Comparison of ENCODE assay signal across 9 mouse cellular contexts in genomic region chr3:88087688-88088087, GRCm38 (mm10). TPM values are rescaled to one million over a fixed set of nuclear protein-coding genes. Genes with fewer than 3 reads are reported as not detected.
DNase-seq lines count a peak whose midpoint lies in the region; ATAC-seq and TF ChIP-seq lines count a peak whose summit lies in the region.
"Had no signal": no experiment of that assay in that cellular context is flagged by ENCODE, and none has a peak within 500 bp of the region (broad histone marks: within the 10 kb centered on the region; RNA-seq: fewer than 3 reads in every experiment).

No protein-coding gene starts in this region.

- TF ChIP-seq CTCF in cerebellum, adult 2 months (IDR thresholded peaks at IDR 0.05; ENCODE audit: borderline replicate concordance, insufficient read depth, low read depth, low read length), result peak; percentile 76
- peak; percentile 67 for TF ChIP-seq CTCF in cortical plate, adult 2 months (IDR thresholded peaks at IDR 0.05; ENCODE audit: extremely low read depth, insufficient read depth, low read length)

- H3K36me3 ChIP-seq in midbrain, embryonic 14.5 days (ENCODE audit: control insufficient read depth, insufficient read depth, low read length), result peaks cover 10% of the 10 kb centered on the region; the same call in 1 of the 2 replicates
- no peaks in the 10 kb centered on the region for H3K36me3 ChIP-seq in midbrain, embryonic 16.5 days (ENCODE audit: control insufficient read depth, insufficient read depth, low read length)

- no peaks in the 10 kb centered on the region for H3K9me3 ChIP-seq in midbrain, embryonic 14.5 days (ENCODE audit: control insufficient read depth, low read length)
- no peaks in the 10 kb centered on the region for H3K9me3 ChIP-seq in midbrain, embryonic 16.5 days (replicated peaks; ENCODE audit: control insufficient read depth, low read length, poor library complexity, severe bottlenecking)

- no peak for TF ChIP-seq POLR2A in cerebellum, adult 2 months (IDR thresholded peaks at IDR 0.05; ENCODE audit: borderline replicate concordance, insufficient read depth, low read length)
- no peak for TF ChIP-seq POLR2A in cortical plate, adult 2 months (IDR thresholded peaks at IDR 0.05; ENCODE audit: extremely low read depth, insufficient read depth, low read length)

- no peak overlapping the region for H3K27ac ChIP-seq in cerebellum, adult 2 months (ENCODE audit: insufficient read depth, low read length)
- H3K27ac ChIP-seq in midbrain, embryonic 14.5 days (replicated peaks; ENCODE audit: low read depth, low read length), result no peak overlapping the region
- no peak overlapping the region for H3K27ac ChIP-seq in midbrain, embryonic 16.5 days (ENCODE audit: low read length)
- H3K27ac ChIP-seq in cortical plate, adult 2 months (ENCODE audit: insufficient read depth, low read length), result no peak overlapping the region

- H3K9ac ChIP-seq in midbrain, embryonic 14.5 days (replicated peaks; ENCODE audit: low read length), result no peak overlapping the region
- H3K9ac ChIP-seq in midbrain, embryonic 16.5 days (ENCODE audit: low read depth, low read length), result no peak overlapping the region

- ATAC-seq in midbrain, embryonic 14.5 days (ENCODE audit: low FRiP score, low TSS enrichment), result no peak
- ATAC-seq in midbrain, embryonic 16.5 days, result no peak

- no peaks in the 10 kb centered on the region for H3K27me3 ChIP-seq in cerebellum, adult 2 months (ENCODE audit: control insufficient read depth, insufficient read depth, low read length)
- H3K27me3 ChIP-seq in midbrain, embryonic 14.5 days (ENCODE audit: control insufficient read depth, insufficient read depth, low read length), result no peaks in the 10 kb centered on the region
- H3K27me3 ChIP-seq in midbrain, embryonic 16.5 days (ENCODE audit: control insufficient read depth, insufficient read depth, low read depth, low read length), result no peaks in the 10 kb centered on the region

- no peak overlapping the region for H3K4me2 ChIP-seq in midbrain, embryonic 14.5 days (ENCODE audit: low read length)
- no peak overlapping the region for H3K4me2 ChIP-seq in midbrain, embryonic 16.5 days (ENCODE audit: low read length)

- H3K4me1 ChIP-seq in cerebellum, adult 2 months (ENCODE audit: control insufficient read depth, insufficient read depth, low read length), result no peaks in the 10 kb centered on the region
- H3K4me1 ChIP-seq in midbrain, embryonic 14.5 days (ENCODE audit: control insufficient read depth, insufficient read depth, low read length), result no peaks in the 10 kb centered on the region
- H3K4me1 ChIP-seq in midbrain, embryonic 16.5 days (ENCODE audit: control insufficient read depth, insufficient read depth, low read length), result no peaks in the 10 kb centered on the region
- no peaks in the 10 kb centered on the region for H3K4me1 ChIP-seq in cortical plate, adult 2 months (ENCODE audit: control insufficient read depth, insufficient read depth, low read length)

- peak; percentile 40 to 51 for DNase-seq in cerebellum, adult 2 months
- no peak for DNase-seq in cerebellum, adult 11-12 months
- DNase-seq in midbrain, embryonic 14.5 days, result peak; percentile 63
- peak; percentile 27 to 46 for DNase-seq in natural killer cell, adult 2 months (ENCODE audit: low spot score in 2 of 2)
- no peak for DNase-seq in gastrocnemius, adult 8-10 months (ENCODE audit: low spot score in 2 of 2)
- DNase-seq in ovary, postnatal 36 days (ENCODE audit: low spot score), result no peak

- WGBS in cerebellum, adult 2 months, result 89% methylated on average over 1 of the region's 1 CpGs
- 61% methylated on average over 1 of the region's 1 CpGs for WGBS in midbrain, embryonic 14.5 days
- WGBS in midbrain, embryonic 16.5 days, result 71% methylated on average over 1 of the region's 1 CpGs

- H3K4me3 ChIP-seq in cerebellum, adult 2 months (replicated peaks; ENCODE audit: insufficient read depth, low read depth, low read length), result no peak overlapping the region
- no peak overlapping the region for H3K4me3 ChIP-seq in midbrain, embryonic 14.5 days (replicated peaks; ENCODE audit: low read depth, low read length)
- H3K4me3 ChIP-seq in midbrain, embryonic 16.5 days (ENCODE audit: low read depth, low read length), result no peak overlapping the region
- no peak overlapping the region for H3K4me3 ChIP-seq in cortical plate, adult 2 months (ENCODE audit: insufficient read depth, low read length)

RNA-seq across cellular contexts. Expression of gene Iqgap3, which starts 5.9 kb away (rescaled TPM):
- 0.11 and 0.14 TPM in 2 replicates for polyA plus RNA-seq in cerebellum, adult 2 months (2012; rRNA removed)
- 2.7 and 3.5 TPM in 2 replicates for polyA plus RNA-seq in midbrain, embryonic 14.5 days (2014; fragmentation: Nextera tagmentation; extraction: Ambion mirVana)
- polyA plus RNA-seq in midbrain, embryonic 16.5 days (2015; fragmentation: Nextera tagmentation; extraction: Ambion mirVana), result 1.8 and 2.3 TPM in 2 replicates
- polyA plus RNA-seq in cortical plate, adult 2 months (2012; rRNA removed), result 0.59 and 0.96 TPM in 2 replicates
- under 1 TPM; 0.08 to 0.39 (median 0.12) TPM for total RNA-seq in gastrocnemius, adult 8-10 months (2022)

RNA-seq across cellular contexts. Expression of gene Ttc24, which starts 9.6 kb away (rescaled TPM):
- polyA plus RNA-seq in cerebellum, adult 2 months (2012; rRNA removed), result not detected in 2 replicates
- not detected in 2 replicates for polyA plus RNA-seq in midbrain, embryonic 14.5 days (2014; fragmentation: Nextera tagmentation; extraction: Ambion mirVana)
- polyA plus RNA-seq in midbrain, embryonic 16.5 days (2015; fragmentation: Nextera tagmentation; extraction: Ambion mirVana), result not detected in 2 replicates
- polyA plus RNA-seq in cortical plate, adult 2 months (2012; rRNA removed), result not detected in 2 replicates
- not detected for total RNA-seq in gastrocnemius, adult 8-10 months (2022)
- polyA plus RNA-seq: large intestine, adult 2 months had no signal

RNA-seq across cellular contexts. Expression of gene Naxe, which starts 29.4 kb away (rescaled TPM):
- 118 and 120 TPM in 2 replicates for polyA plus RNA-seq in cerebellum, adult 2 months (2012; rRNA removed)
- 150 and 172 TPM in 2 replicates for polyA plus RNA-seq in midbrain, embryonic 14.5 days (2014; fragmentation: Nextera tagmentation; extraction: Ambion mirVana)
- 148 and 166 TPM in 2 replicates for polyA plus RNA-seq in midbrain, embryonic 16.5 days (2015; fragmentation: Nextera tagmentation; extraction: Ambion mirVana)
- polyA plus RNA-seq in cortical plate, adult 2 months (2012; rRNA removed), result 93.2 and 94.3 TPM in 2 replicates
- total RNA-seq in gastrocnemius, adult 8-10 months (2022), result 10 to 100 TPM; 49.1 to 56.1 (median 50.4) TPM

RNA-seq across cellular contexts. Expression of gene Gpatch4, which starts 44.8 kb away (rescaled TPM):
- polyA plus RNA-seq in cerebellum, adult 2 months (2012; rRNA removed), result 11.4 and 14.4 TPM in 2 replicates
- polyA plus RNA-seq in midbrain, embryonic 14.5 days (2014; fragmentation: Nextera tagmentation; extraction: Ambion mirVana), result 22.9 and 30.3 TPM in 2 replicates
- polyA plus RNA-seq in midbrain, embryonic 16.5 days (2015; fragmentation: Nextera tagmentation; extraction: Ambion mirVana), result 30.4 and 35.9 TPM in 2 replicates
- polyA plus RNA-seq in cortical plate, adult 2 months (2012; rRNA removed), result 14.1 and 14.3 TPM in 2 replicates
- 10 to 100 TPM; 24.2 to 30.2 (median 25.5) TPM for total RNA-seq in gastrocnemius, adult 8-10 months (2022)

RNA-seq across cellular contexts. Expression of gene Mef2d, which starts 54.5 kb away (rescaled TPM):
- polyA plus RNA-seq in cerebellum, adult 2 months (2012; rRNA removed), result 102 and 116 TPM in 2 replicates
- 22.3 and 23.7 TPM in 2 replicates for polyA plus RNA-seq in midbrain, embryonic 14.5 days (2014; fragmentation: Nextera tagmentation; extraction: Ambion mirVana)
- 21.6 and 22.5 TPM in 2 replicates for polyA plus RNA-seq in midbrain, embryonic 16.5 days (2015; fragmentation: Nextera tagmentation; extraction: Ambion mirVana)
- polyA plus RNA-seq in cortical plate, adult 2 months (2012; rRNA removed), result 128 and 131 TPM in 2 replicates
- 100 to 1,000 TPM; 164 to 186 (median 172) TPM for total RNA-seq in gastrocnemius, adult 8-10 months (2022)

Comparison
In these comparisons a context has a peak if more than half of its experiments do, and no peak if none do; other contexts are left out.
1. DNase-seq: peak in cerebellum, adult 2 months (2 of 2), midbrain, embryonic 14.5 days (single experiment) and natural killer cell, adult 2 months (2 of 2); none in cerebellum, adult 11-12 months (single experiment), gastrocnemius, adult 8-10 months (0 of 2) and ovary, postnatal 36 days (single experiment).